Mouse (Mus musculus) ES-Bruce4 (cell line): ENCODE results near the gene Ptk7. TPM values are rescaled to one million over a fixed set of nuclear protein-coding genes. Genes with fewer than 3 reads are reported as not detected.

Experiments used
- H3K27ac ChIP-seq: 2 replicates; pipeline ENCODE4 v1.5.1; 2012; ENCODE audit warnings: low read length, inconsistent platforms; ENCODE audit not compliant: insufficient read depth
- H3K27me3 ChIP-seq: 2 replicates; pipeline ENCODE4 v1.6.1; 2012; ENCODE audit warnings: mild to moderate bottlenecking, low read length, inconsistent platforms; ENCODE audit not compliant: control insufficient read depth, poor library complexity, insufficient read depth, severe bottlenecking
- H3K36me3 ChIP-seq: 2 replicates; pipeline ENCODE4 v1.6.1; 2012; ENCODE audit warnings: inconsistent platforms, mild to moderate bottlenecking, low read length, moderate library complexity; ENCODE audit not compliant: control insufficient read depth, poor library complexity, insufficient read depth, severe bottlenecking
- H3K4me1 ChIP-seq: one replicate; pipeline ENCODE4 v1.8.1; 2011; ENCODE audit warnings: low read length; ENCODE audit not compliant: control insufficient read depth, insufficient read depth
- H3K4me3 ChIP-seq: 2 replicates; pipeline ENCODE4 v1.5.1; 2011; ENCODE audit warnings: low read depth, mild to moderate bottlenecking, low read length
- H3K9ac ChIP-seq: 2 replicates; pipeline ENCODE4 v1.6.1; 2012; ENCODE audit warnings: low read depth, mild to moderate bottlenecking, inconsistent platforms; ENCODE audit not compliant: poor library complexity, severe bottlenecking
- H3K9me3 ChIP-seq: replicated peaks from 2 replicates; pipeline ENCODE4 v1.6.1; 2012; ENCODE audit warnings: mild to moderate bottlenecking, low read length, inconsistent platforms; ENCODE audit not compliant: control insufficient read depth, poor library complexity, insufficient read depth, severe bottlenecking
- CTCF ChIP-seq: IDR thresholded peaks from one replicate; pipeline ENCODE4 v1.8.1; 2011; ENCODE audit warnings: low read depth, low read length
- EP300 ChIP-seq: IDR thresholded peaks from 2 replicates; pipeline ENCODE4 v1.6.1; 2011; ENCODE audit warnings: low read depth, low read length; ENCODE audit not compliant: insufficient read depth
- POLR2A ChIP-seq: IDR thresholded peaks from one replicate; pipeline ENCODE4 v1.8.1; 2011; ENCODE audit warnings: low read length; ENCODE audit not compliant: insufficient read depth
- polyA plus RNA-seq: library from polyadenylated mRNA; stranded (reverse); fragments of >200 nt; gene quantifications from 2 replicates; pipeline ENCODE4 v1.2.4, GENCODE M21; 2011; ENCODE audit warnings: low read depth; ENCODE audit not compliant: missing spikeins, insufficient read depth, insufficient read length

Ptk7 gene
- polyA plus RNA-seq, 1 experiment: 110 TPM

DNA sequence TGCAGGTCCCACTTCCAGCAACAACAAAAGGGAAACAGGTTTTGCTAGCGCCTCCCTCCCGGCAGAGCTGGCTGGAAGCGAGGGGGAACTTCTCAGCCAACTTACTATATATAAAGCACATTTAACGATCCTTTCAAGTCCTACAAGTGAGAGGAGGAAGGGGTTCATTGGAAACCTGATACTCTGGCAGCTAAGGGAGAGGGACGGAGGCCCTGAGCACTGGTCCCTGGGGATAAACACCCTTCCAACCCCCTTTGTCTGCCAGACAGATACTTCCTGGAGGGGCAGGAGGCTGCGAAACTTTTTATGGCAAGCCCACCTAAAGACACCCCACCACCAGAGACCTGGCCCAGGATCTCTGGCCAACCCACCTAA lies 10.9 kb downstream of the Ptk7 start:
- Histone ChIP-seq H3K4me1 (peaks cover 27% of the 10 kb centered on the region), H3K27ac (peak overlapping the region; percentile 89), H3K9ac (peak overlapping the region; percentile 45), H3K4me3 (peak overlapping the region; percentile 20; the same call in 1 of the 2 replicates), H3K27me3 (no peaks in the 10 kb centered on the region), H3K36me3 (no peaks in the 10 kb centered on the region), H3K9me3 (no peaks in the 10 kb centered on the region)
- TF ChIP-seq CTCF (no peak), EP300 (0 out of 2 replicates have a peak, but pooled peaks have one; percentile 64), POLR2A (no peak)

GRCm38 (mm10) chr17:46617799-46618198 lies 11.5 kb downstream of the Ptk7 start:
- no peaks in the 10 kb centered on the region for H3K36me3 ChIP-seq
- TF ChIP-seq POLR2A (no peak), EP300 (no peak), CTCF (no peak)
- peak overlapping the region; percentile 45 for H3K9ac ChIP-seq
- H3K4me3 ChIP-seq: no peak overlapping the region
- H3K4me1 ChIP-seq: peaks cover 27% of the 10 kb centered on the region
- no peaks in the 10 kb centered on the region for H3K9me3 ChIP-seq
- peak overlapping the region; percentile 89 for H3K27ac ChIP-seq
- no peaks in the 10 kb centered on the region for H3K27me3 ChIP-seq

DNA sequence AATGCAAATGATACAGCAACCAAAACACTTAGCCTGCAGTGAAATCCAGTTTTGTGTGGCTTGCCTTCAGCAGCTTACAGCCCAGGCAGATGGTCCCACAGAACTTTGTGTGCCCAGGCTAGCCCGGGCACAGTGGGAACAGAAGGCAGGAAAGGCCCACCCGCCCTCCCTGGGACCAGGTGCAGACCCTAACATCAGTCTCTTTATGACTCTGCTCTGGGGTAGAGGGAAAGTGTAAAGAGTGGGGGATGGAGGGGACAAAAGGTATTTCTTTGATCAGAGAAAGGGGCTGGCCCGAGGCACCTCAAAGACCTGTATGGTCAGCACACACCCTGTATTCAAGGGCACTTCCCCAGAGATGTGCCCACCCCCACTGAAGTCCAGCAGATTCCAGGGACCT lies 16.1 kb downstream of the Ptk7 start:
- Histone ChIP-seq H3K27ac (peak overlapping the region; percentile 74), H3K27me3 (no peaks in the 10 kb centered on the region), H3K9ac (peak overlapping the region; percentile 33; the same call in 1 of the 2 replicates), H3K36me3 (no peaks in the 10 kb centered on the region), H3K9me3 (no peaks in the 10 kb centered on the region), H3K4me3 (no peak overlapping the region), H3K4me1 (peaks cover 25% of the 10 kb centered on the region)
- peak; percentile 49; the same call in 1 of the 2 replicates for TF ChIP-seq EP300
- TF ChIP-seq POLR2A: no peak
- TF ChIP-seq CTCF: no peak

- Histone ChIP-seq H3K9ac (peak overlapping the region; percentile 52), H3K4me1 (peaks cover 25% of the 10 kb centered on the region), H3K36me3 (no peaks in the 10 kb centered on the region), H3K27me3 (no peaks in the 10 kb centered on the region), H3K27ac (peak overlapping the region; percentile 40), H3K9me3 (no peaks in the 10 kb centered on the region), H3K4me3 (no peak overlapping the region)
- TF ChIP-seq EP300: no peak
Measured at GRCm38 (mm10) chr17:46612820-46613219, 16.5 kb downstream of the Ptk7 start.

- peaks cover 30% of the 10 kb centered on the region for H3K4me1 ChIP-seq
- H3K27ac ChIP-seq: peak overlapping the region; percentile 40; the same call in 1 of the 2 replicates
- no peak for TF ChIP-seq POLR2A
- no peak for TF ChIP-seq CTCF
- no peak for TF ChIP-seq EP300
Measured at GRCm38 (mm10) chr17:46612189-46612588, 17.1 kb downstream of the Ptk7 start.

DNA sequence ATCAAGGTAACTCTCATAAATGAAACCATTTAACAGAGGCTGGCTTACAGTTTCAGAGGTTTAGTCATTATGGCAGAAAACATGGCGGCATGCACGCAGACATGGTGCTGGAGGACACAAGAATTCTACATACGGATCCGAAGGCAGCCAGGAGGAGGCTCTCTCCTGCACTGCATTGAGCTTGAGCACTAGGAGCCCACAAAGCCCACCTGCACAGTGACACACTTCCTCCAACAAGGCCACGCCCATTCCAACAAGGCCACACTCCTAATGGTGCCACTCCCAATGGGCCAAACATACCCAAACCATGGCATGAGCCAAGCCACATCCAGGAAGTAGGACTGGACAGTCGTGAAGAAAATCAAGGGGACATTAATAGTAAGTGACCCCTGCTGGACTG lies 18.0 kb downstream of the Ptk7 start:
- Histone ChIP-seq H3K27ac (no peak overlapping the region), H3K27me3 (no peaks in the 10 kb centered on the region), H3K9ac (no peak overlapping the region), H3K36me3 (no peaks in the 10 kb centered on the region), H3K4me3 (no peak overlapping the region), H3K9me3 (no peaks in the 10 kb centered on the region), H3K4me1 (peaks cover 26% of the 10 kb centered on the region)
- TF ChIP-seq POLR2A (no peak), CTCF (no peak), EP300 (no peak)

More at GRCm38 (mm10) chr17:46612189-46612588, 17.1 kb downstream of the Ptk7 start:
- Histone ChIP-seq H3K36me3 (no peaks in the 10 kb centered on the region), H3K9ac (peak overlapping the region; percentile 52), H3K27me3 (no peaks in the 10 kb centered on the region), H3K9me3 (no peaks in the 10 kb centered on the region), H3K4me3 (no peak overlapping the region)
